In the genomic region with DNA sequence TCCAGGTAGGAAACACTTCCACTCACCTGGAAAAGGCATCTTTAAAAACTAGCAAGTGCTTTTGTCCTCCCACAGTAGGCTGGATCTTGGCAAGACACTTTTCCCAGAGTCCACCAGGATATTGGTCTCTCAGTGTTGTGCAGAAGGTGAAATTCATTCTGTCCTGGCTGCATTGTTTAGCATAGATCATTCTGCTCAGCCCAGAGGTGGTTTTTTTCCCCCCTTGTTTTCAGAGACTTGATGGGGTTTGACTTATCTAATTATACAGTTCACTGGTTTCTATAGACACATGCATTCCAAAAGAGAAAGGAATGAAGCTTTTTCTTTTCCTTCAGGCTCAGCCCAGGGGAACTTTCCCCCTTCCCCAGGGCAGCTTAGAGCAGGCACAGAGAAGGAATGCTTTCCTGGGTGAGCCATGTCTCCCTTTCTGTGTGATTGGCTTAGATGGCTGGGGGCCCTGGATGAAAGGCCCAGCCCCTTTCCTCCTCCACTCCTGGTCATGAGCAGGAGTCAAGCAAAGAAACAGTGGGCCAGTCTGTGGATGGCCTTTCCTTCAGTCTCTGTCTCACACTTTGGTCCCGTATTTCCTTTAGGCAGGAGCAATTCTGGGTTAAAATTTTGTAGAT, we compare ENCODE assay signal across 21 mouse cellular contexts. TPM values are rescaled to one million over a fixed set of nuclear protein-coding genes. Genes with fewer than 3 reads are reported as not detected.
A peak's percentile ranks its signal among the peaks of the same experiment; 100 is the strongest.
DNase-seq lines count a peak whose midpoint lies in the region; ATAC-seq and TF ChIP-seq lines count a peak whose summit lies in the region.
"Had no signal": no experiment of that assay in that cellular context is flagged by ENCODE, and none has a peak within 500 bp of the region (broad histone marks: within the 10 kb centered on the region; RNA-seq: fewer than 3 reads in every experiment).

No protein-coding gene starts in this region.

- 42% methylated on average over 1 of the region's 1 CpGs for WGBS in hindbrain, embryonic 10.5 days
- WGBS in hindbrain, postnatal 0 days = 38% methylated on average over 1 of the region's 1 CpGs
- 6% methylated on average over 1 of the region's 1 CpGs for WGBS in midbrain, embryonic 12.5 days
- WGBS in midbrain, postnatal 0 days = 29% methylated on average over 1 of the region's 1 CpGs
- 56% methylated on average over 1 of the region's 1 CpGs for WGBS in embryonic facial prominence, embryonic 14.5 days
- 61% methylated on average over 1 of the region's 1 CpGs for WGBS in cerebellum, adult 2 months

- H3K4me1 ChIP-seq in hindbrain, embryonic 10.5 days (replicated peaks) = peaks cover 27% of the 10 kb centered on the region
- H3K4me1 ChIP-seq in hindbrain, postnatal 0 days (ENCODE audit: insufficient read depth, low read length) = no peaks in the 10 kb centered on the region
- H3K4me1 ChIP-seq in midbrain, embryonic 12.5 days = peaks cover 11% of the 10 kb centered on the region
- no peaks in the 10 kb centered on the region for H3K4me1 ChIP-seq in midbrain, postnatal 0 days (ENCODE audit: insufficient read depth, low read length)
- H3K4me1 ChIP-seq in embryonic facial prominence, embryonic 14.5 days (ENCODE audit: control insufficient read depth, insufficient read depth, low read length) = no peaks in the 10 kb centered on the region
- no peaks in the 10 kb centered on the region for H3K4me1 ChIP-seq in cerebellum, adult 2 months (ENCODE audit: control insufficient read depth, insufficient read depth, low read length)
- H3K4me1 ChIP-seq: neural tube, embryonic 15.5 days had no signal

- no peaks in the 10 kb centered on the region for H3K36me3 ChIP-seq in hindbrain, embryonic 10.5 days
- no peaks in the 10 kb centered on the region for H3K36me3 ChIP-seq in hindbrain, postnatal 0 days (ENCODE audit: insufficient read depth, low read length)
- no peaks in the 10 kb centered on the region for H3K36me3 ChIP-seq in midbrain, embryonic 12.5 days
- H3K36me3 ChIP-seq in midbrain, postnatal 0 days (ENCODE audit: insufficient read depth, low read length) = no peaks in the 10 kb centered on the region
- H3K36me3 ChIP-seq in embryonic facial prominence, embryonic 14.5 days (ENCODE audit: control insufficient read depth, insufficient read depth, low read length) = no peaks in the 10 kb centered on the region
- H3K36me3 ChIP-seq: neural tube, embryonic 15.5 days had no signal

- no peaks in the 10 kb centered on the region for H3K9me3 ChIP-seq in hindbrain, embryonic 10.5 days
- H3K9me3 ChIP-seq in hindbrain, postnatal 0 days (ENCODE audit: low read length) = no peaks in the 10 kb centered on the region
- H3K9me3 ChIP-seq in midbrain, embryonic 12.5 days = no peaks in the 10 kb centered on the region
- no peaks in the 10 kb centered on the region for H3K9me3 ChIP-seq in midbrain, postnatal 0 days (ENCODE audit: low read length)
- no peaks in the 10 kb centered on the region for H3K9me3 ChIP-seq in embryonic facial prominence, embryonic 14.5 days (ENCODE audit: control insufficient read depth, low read length)
- H3K9me3 ChIP-seq: neural tube, embryonic 15.5 days had no signal

- no peak overlapping the region for H3K4me3 ChIP-seq in hindbrain, embryonic 10.5 days
- no peak overlapping the region for H3K4me3 ChIP-seq in hindbrain, postnatal 0 days (ENCODE audit: low read length)
- H3K4me3 ChIP-seq in midbrain, embryonic 12.5 days = no peak overlapping the region
- H3K4me3 ChIP-seq in midbrain, postnatal 0 days (ENCODE audit: low read depth, low read length) = no peak overlapping the region
- H3K4me3 ChIP-seq in embryonic facial prominence, embryonic 14.5 days (ENCODE audit: low read depth, low read length) = no peak overlapping the region
- no peak overlapping the region for H3K4me3 ChIP-seq in cerebellum, adult 2 months (replicated peaks; ENCODE audit: insufficient read depth, low read depth, low read length)
- H3K4me3 ChIP-seq: heart, adult 2 months; neural tube, embryonic 15.5 days had no signal

- no peak for TF ChIP-seq POLR2A in cerebellum, adult 2 months (IDR thresholded peaks at IDR 0.05; ENCODE audit: borderline replicate concordance, insufficient read depth, low read length)

- no peaks in the 10 kb centered on the region for H3K27me3 ChIP-seq in hindbrain, embryonic 10.5 days (ENCODE audit: insufficient read depth, poor library complexity, severe bottlenecking)
- no peaks in the 10 kb centered on the region for H3K27me3 ChIP-seq in hindbrain, postnatal 0 days (ENCODE audit: insufficient read depth, low read length)
- H3K27me3 ChIP-seq in midbrain, embryonic 12.5 days = no peaks in the 10 kb centered on the region
- no peaks in the 10 kb centered on the region for H3K27me3 ChIP-seq in midbrain, postnatal 0 days (ENCODE audit: insufficient read depth, low read length)
- H3K27me3 ChIP-seq in embryonic facial prominence, embryonic 14.5 days (replicated peaks; ENCODE audit: control insufficient read depth, insufficient read depth, low read length) = no peaks in the 10 kb centered on the region
- H3K27me3 ChIP-seq in cerebellum, adult 2 months (ENCODE audit: control insufficient read depth, insufficient read depth, low read length) = no peaks in the 10 kb centered on the region
- H3K27me3 ChIP-seq: neural tube, embryonic 15.5 days had no signal

- peak overlapping the region; percentile 76 for H3K27ac ChIP-seq in hindbrain, embryonic 10.5 days
- H3K27ac ChIP-seq in hindbrain, postnatal 0 days = no peak overlapping the region
- H3K27ac ChIP-seq in midbrain, embryonic 12.5 days (replicated peaks) = peak overlapping the region; percentile 36
- no peak overlapping the region for H3K27ac ChIP-seq in midbrain, postnatal 0 days (ENCODE audit: low read depth, low read length)
- H3K27ac ChIP-seq in embryonic facial prominence, embryonic 14.5 days (replicated peaks; ENCODE audit: low read depth, low read length) = no peak overlapping the region
- H3K27ac ChIP-seq in cerebellum, adult 2 months (ENCODE audit: insufficient read depth, low read length) = no peak overlapping the region
- H3K27ac ChIP-seq: heart, adult 2 months; macrophage; neural tube, embryonic 15.5 days had no signal

- no peak for ATAC-seq in hindbrain, postnatal 0 days
- peak; percentile 63 for ATAC-seq in midbrain, embryonic 12.5 days (ENCODE audit: low FRiP score, low read depth)
- ATAC-seq in midbrain, postnatal 0 days (ENCODE audit: low FRiP score) = no peak
- ATAC-seq in embryonic facial prominence, embryonic 14.5 days (ENCODE audit: low read depth) = peak; percentile 81

- DNase-seq in hindbrain, embryonic 10.5 days (ENCODE audit: low spot score) = peak; percentile 18
- DNase-seq in hindbrain, postnatal 0 days (ENCODE audit: low spot score) = no peak
- DNase-seq in midbrain, postnatal 0 days (ENCODE audit: low spot score) = no peak
- DNase-seq in embryonic facial prominence, embryonic 14.5 days (ENCODE audit: low spot score) = peak; percentile 38
- DNase-seq in layer of hippocampus, adult 11-12 months (ENCODE audit: low spot score) = no peak
- no peak for DNase-seq in cerebellum, adult 2 months
- DNase-seq: adrenal gland, adult 2 months; cerebellum, adult 11-12 months; heart, adult 2 months; kidney, postnatal 10 days; liver; lung, embryonic 14.5 days; thymus, postnatal 36 days had no signal

- no peak for TF ChIP-seq CTCF in hindbrain, postnatal 0 days (IDR thresholded peaks at IDR 0.05; ENCODE audit: low read depth)
- TF ChIP-seq CTCF in midbrain, postnatal 0 days (IDR thresholded peaks at IDR 0.05) = no peak
- TF ChIP-seq CTCF in cerebellum, adult 2 months (IDR thresholded peaks at IDR 0.05; ENCODE audit: borderline replicate concordance, insufficient read depth, low read depth, low read length) = no peak

- H3K9ac ChIP-seq in hindbrain, postnatal 0 days (replicated peaks; ENCODE audit: low read length) = no peak overlapping the region
- no peak overlapping the region for H3K9ac ChIP-seq in midbrain, embryonic 12.5 days (replicated peaks)
- no peak overlapping the region for H3K9ac ChIP-seq in midbrain, postnatal 0 days (replicated peaks; ENCODE audit: low read length, poor library complexity, severe bottlenecking)
- H3K9ac ChIP-seq in embryonic facial prominence, embryonic 14.5 days (ENCODE audit: low read depth, low read length) = no peak overlapping the region
- H3K9ac ChIP-seq: lung, embryonic 14.5 days; neural tube, embryonic 15.5 days had no signal

- H3K4me2 ChIP-seq in hindbrain, postnatal 0 days (ENCODE audit: low read depth, low read length) = no peak overlapping the region
- H3K4me2 ChIP-seq in midbrain, embryonic 12.5 days (replicated peaks) = no peak overlapping the region
- H3K4me2 ChIP-seq in midbrain, postnatal 0 days (ENCODE audit: low read depth, low read length, poor library complexity, severe bottlenecking) = no peak overlapping the region
- H3K4me2 ChIP-seq in embryonic facial prominence, embryonic 14.5 days (ENCODE audit: low read depth, low read length) = no peak overlapping the region
- H3K4me2 ChIP-seq: lung, embryonic 14.5 days; neural tube, embryonic 15.5 days had no signal

RNA-seq across cellular contexts. Expression of a gene that starts 49.6 kb away (rescaled TPM):
- not detected in 2 replicates for polyA plus RNA-seq in hindbrain, embryonic 10.5 days (2016; fragmentation: Nextera tagmentation; extraction: Ambion mirVana)
- total RNA-seq in hindbrain, postnatal 0 days (2014; rRNA removed) = not detected in 2 replicates
- polyA plus RNA-seq in hindbrain, postnatal 0 days (2015; fragmentation: Nextera tagmentation; extraction: Ambion mirVana) = 1.4 and 2.7 TPM in 2 replicates
- not detected in 2 replicates for polyA plus RNA-seq in midbrain, embryonic 12.5 days (2016; fragmentation: Nextera tagmentation; extraction: Ambion mirVana)
- total RNA-seq in midbrain, postnatal 0 days (2014; rRNA removed) = not detected in 2 replicates
- polyA plus RNA-seq in midbrain, postnatal 0 days (2015; fragmentation: Nextera tagmentation; extraction: Ambion mirVana) = 0.58 TPM in 1 of 2 replicates, not detected in the other
- polyA plus RNA-seq in embryonic facial prominence, embryonic 14.5 days (2014; fragmentation: Nextera tagmentation; extraction: Ambion mirVana) = not detected in 2 replicates
- polyA plus RNA-seq in cerebellum, adult 2 months (2012; rRNA removed) = 0.80 and 0.82 TPM in 2 replicates
- total RNA-seq: adrenal gland, adult 2 months; common myeloid progenitor, adult 5-6 weeks; gastrocnemius, adult 8-10 months; heart, adult 2 months; layer of hippocampus, postnatal 14 days; left cerebral cortex, postnatal 25 days had no signal
- polyA plus RNA-seq: adrenal gland, adult 2 months; C2C12; heart, adult 2 months; lung, embryonic 14.5 days; macrophage; neural tube, embryonic 15.5 days had no signal

Comparison
In these comparisons a context has a peak if more than half of its experiments do, and no peak if none do; other contexts are left out.
1. DNase-seq: peak in hindbrain, embryonic 10.5 days (single experiment) and embryonic facial prominence, embryonic 14.5 days (single experiment); none in hindbrain, postnatal 0 days (single experiment), midbrain, postnatal 0 days (single experiment), layer of hippocampus, adult 11-12 months (single experiment) and cerebellum, adult 2 months (0 of 2).
2. H3K27ac ChIP-seq: peak in hindbrain, embryonic 10.5 days (single experiment) and midbrain, embryonic 12.5 days (single experiment); none in hindbrain, postnatal 0 days (single experiment), midbrain, postnatal 0 days (single experiment), embryonic facial prominence, embryonic 14.5 days (single experiment) and cerebellum, adult 2 months (single experiment).
3. ATAC-seq: peak in midbrain, embryonic 12.5 days (single experiment) and embryonic facial prominence, embryonic 14.5 days (single experiment); none in hindbrain, postnatal 0 days (single experiment) and midbrain, postnatal 0 days (single experiment).